Mouse (Mus musculus) liver, embryonic 14.5 days (tissue): Measurements from ENCODE around the gene Robo1. TPM values are rescaled to one million over a fixed set of nuclear protein-coding genes. Genes with fewer than 3 reads are reported as not detected.

Experiments used
- ATAC-seq: fragments of 200-750 bp; cut with Nextera tagmentation; 2 replicates; pipeline ENCODE4 v1.8.0; 2017; ENCODE audit warnings: moderate number of reproducible peaks, mild to moderate bottlenecking, moderate library complexity; ENCODE audit not compliant: insufficient read depth
- DNase-seq, 3 experiments: peaks; one replicate each; pipeline ENCODE4 v3.0.0-alpha.2; 2012 to 2013; ENCODE audit warnings: low read depth in 3 of 3, low spot score in 3 of 3
- H3K27ac ChIP-seq: fragments of 300-500 bp; sonication (generic); 2 replicates; pipeline ENCODE4 v1.5.1; 2014; ENCODE audit warnings: moderate library complexity, mild to moderate bottlenecking, control low read depth, inconsistent platforms
- H3K27me3 ChIP-seq: fragments of 300-500 bp; sonication (generic); 2 replicates; pipeline ENCODE4 v1.6.1; 2014; ENCODE audit warnings: mild to moderate bottlenecking, low read length, moderate library complexity; ENCODE audit not compliant: control insufficient read depth, insufficient read depth
- H3K36me3 ChIP-seq: fragments of 300-500 bp; sonication (generic); replicated peaks from 2 replicates; pipeline ENCODE4 v1.6.1; 2014; ENCODE audit warnings: low read depth; ENCODE audit not compliant: control insufficient read depth, insufficient read depth
- H3K4me1 ChIP-seq, 2 experiments: fragments of 200-500 bp in 1 of 2; fragments of 300-500 bp in 1 of 2; sonication (generic) in 1 of 2; replicated peaks; 2 replicates each; pipeline ENCODE4 v1.6.1; 2012 to 2014; ENCODE audit warnings: antibody characterized with exemption in 1 of 2, inconsistent platforms in 1 of 2, low read length in 1 of 2; ENCODE audit not compliant: control insufficient read depth in 2 of 2, insufficient read depth in 2 of 2
- H3K4me2 ChIP-seq: fragments of 300-500 bp; sonication (generic); 2 replicates; pipeline ENCODE4 v1.6.1; 2014; ENCODE audit warnings: low read depth, mild to moderate bottlenecking, control low read depth, moderate library complexity
- H3K4me3 ChIP-seq, 2 experiments: fragments of 200-500 bp in 1 of 2; fragments of 300-500 bp in 1 of 2; sonication (generic) in 1 of 2; 2 replicates each; pipeline ENCODE4 v1.5.1; 2012 to 2014; ENCODE audit warnings: low read depth in 2 of 2, low read length in 2 of 2, mild to moderate bottlenecking in 2 of 2, control low read depth in 1 of 2, inconsistent platforms in 1 of 2, moderate library complexity in 1 of 2; ENCODE audit not compliant: insufficient read depth in 1 of 2
- H3K9ac ChIP-seq: fragments of 300-500 bp; sonication (generic); replicated peaks from 2 replicates; pipeline ENCODE4 v1.6.1; 2014; ENCODE audit warnings: mild to moderate bottlenecking, control low read depth, moderate library complexity
- H3K9me3 ChIP-seq: fragments of 300-500 bp; sonication (generic); 2 replicates; pipeline ENCODE4 v1.6.1; 2016; ENCODE audit warnings: low read length, mixed read lengths; ENCODE audit not compliant: control insufficient read depth
- CTCF ChIP-seq: IDR thresholded peaks from 2 replicates; pipeline ENCODE4 v1.5.1; 2016; ENCODE audit warnings: antibody characterized with exemption, low read depth, control low read depth
- EP300 ChIP-seq: IDR thresholded peaks from 2 replicates; pipeline ENCODE4 v1.6.1; 2016; ENCODE audit warnings: antibody characterized with exemption, low read depth
- WGBS: fragments of 180-500 bp; shearing (Covaris S2); extraction: QIAGEN DNeasy Blood & Tissue Kit; methylation state at CpG from one replicate; pipeline ENCODE4 v1.1.7; 2014; ENCODE audit not compliant: insufficient replicate concordance; 5-methylcytosine and 5-hydroxymethylcytosine counted together
- polyA plus RNA-seq, 2 experiments: library from polyadenylated mRNA; depleted of rRNA in 1 of 2; stranded (reverse) in 1 of 2; unstranded in 1 of 2; fragments of >200 nt; fragmentation: Nextera tagmentation in 1 of 2; extraction: Ambion mirVana in 1 of 2; gene quantifications; 2 replicates each; pipeline versions ENCODE4 v1.2.1 to v1.2.3; 2012 to 2014

Gene Robo1
- polyA plus RNA-seq, 2 experiments, result 3.1 to 3.4 TPM

DNA sequence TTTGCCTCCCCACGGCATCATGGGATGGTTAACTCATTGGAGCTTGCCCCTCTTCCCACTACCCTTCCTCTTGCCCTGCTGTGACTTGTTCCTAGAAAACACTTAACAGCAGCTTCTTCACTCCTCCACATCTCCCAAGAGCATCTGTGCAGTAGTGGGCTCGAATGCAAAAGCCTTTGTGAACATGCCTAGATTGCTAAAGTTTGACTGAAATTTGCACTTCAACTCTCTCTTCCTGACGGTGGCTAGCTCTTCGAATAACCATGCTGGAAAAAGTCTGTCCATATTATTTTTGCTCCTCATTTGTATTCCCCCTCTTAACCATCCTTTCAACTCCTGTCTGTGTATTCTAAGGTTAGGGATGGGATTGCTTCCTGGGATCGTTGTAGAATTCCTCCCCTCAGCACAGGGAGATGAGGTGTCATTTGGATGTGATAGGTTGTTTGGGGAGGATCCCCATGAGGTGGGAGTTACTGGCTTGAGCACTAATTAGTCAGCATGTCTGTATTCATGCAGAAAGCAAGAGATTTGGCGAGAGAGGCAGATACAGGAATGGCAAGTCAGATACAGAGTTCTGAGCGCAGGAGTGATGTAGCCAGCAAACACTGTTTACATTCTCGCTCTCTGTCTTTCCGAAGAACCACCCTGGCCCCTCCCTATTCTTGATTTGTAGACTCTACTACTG is 409.2 kb downstream of the Robo1 start:
- ATAC-seq, result no peak
- no peak overlapping the region for H3K4me2 ChIP-seq
- H3K27ac ChIP-seq, result no peak overlapping the region
- H3K36me3 ChIP-seq, result no peaks in the 10 kb centered on the region
- no peaks in the 10 kb centered on the region for H3K27me3 ChIP-seq
- no peak for DNase-seq
- H3K9me3 ChIP-seq, result no peaks in the 10 kb centered on the region
- H3K9ac ChIP-seq, result no peak overlapping the region
- H3K4me1 ChIP-seq, result peaks cover 0 to 5% of the 10 kb centered on the region in 2 experiments; a peak in 1 of 4 replicates
- WGBS, result 56% methylated on average over 9 of the region's 9 CpGs
- H3K4me3 ChIP-seq, result no peak overlapping the region
- TF ChIP-seq EP300 (no peak), CTCF (no peak)

DNA sequence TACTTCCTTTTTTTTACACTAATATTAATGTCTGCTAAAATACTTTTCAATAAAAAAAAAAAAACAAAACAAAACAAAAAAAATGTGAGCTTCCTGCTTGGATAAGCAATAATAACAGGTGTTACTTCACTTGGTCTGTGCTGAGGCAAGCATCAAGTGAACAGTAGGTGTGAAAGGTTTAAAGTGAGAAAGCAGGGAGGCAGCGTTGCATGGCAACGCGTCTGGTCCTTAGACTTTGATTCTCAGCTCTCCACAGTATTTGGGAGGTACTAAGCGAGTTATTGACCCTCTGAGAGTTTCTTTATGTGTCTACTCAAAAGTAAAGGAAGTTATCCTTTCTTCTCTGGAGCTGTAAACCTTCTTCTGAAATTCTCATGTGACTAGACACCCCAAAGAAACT is 411.0 kb downstream of the Robo1 start:
- no peak overlapping the region for H3K9ac ChIP-seq
- no peak overlapping the region for H3K4me3 ChIP-seq
- no peak overlapping the region for H3K27ac ChIP-seq
- no peak overlapping the region for H3K4me2 ChIP-seq
- no peaks in the 10 kb centered on the region for H3K27me3 ChIP-seq
- H3K4me1 ChIP-seq, result peaks cover 0 to 8% of the 10 kb centered on the region in 2 experiments; a peak in 1 of 4 replicates
- 80% methylated on average over 4 of the region's 4 CpGs for WGBS
- ATAC-seq (no peak), DNase-seq (no peak)
- TF ChIP-seq CTCF (no peak), EP300 (no peak)
- no peaks in the 10 kb centered on the region for H3K9me3 ChIP-seq
- H3K36me3 ChIP-seq, result no peaks in the 10 kb centered on the region

DNA sequence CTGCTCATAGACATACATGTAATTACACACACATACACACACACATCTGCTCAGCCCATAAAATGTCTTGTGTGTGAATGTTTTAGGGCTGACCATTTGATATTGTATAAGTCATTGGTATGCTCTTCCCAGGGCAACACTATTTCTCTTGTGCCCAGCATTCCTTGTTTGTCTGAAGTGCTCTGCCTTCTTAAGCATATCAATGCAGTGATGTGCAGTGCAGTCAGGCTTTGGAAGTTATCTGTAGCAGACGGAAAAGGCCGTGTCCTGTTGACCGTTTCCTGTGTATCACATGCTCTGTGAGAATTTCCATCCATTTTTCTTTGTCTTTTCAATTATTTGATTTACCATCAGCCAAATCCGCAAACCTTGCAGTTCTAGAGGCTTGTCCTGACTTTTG is 412.9 kb downstream of the Robo1 start:
- Histone ChIP-seq H3K27ac (no peak overlapping the region), H3K9ac (no peak overlapping the region), H3K27me3 (no peaks in the 10 kb centered on the region), H3K4me3 (no peak overlapping the region), H3K9me3 (no peaks in the 10 kb centered on the region), H3K36me3 (no peaks in the 10 kb centered on the region), H3K4me2 (no peak overlapping the region), H3K4me1 (peaks cover 0 to 8% of the 10 kb centered on the region in 2 experiments; a peak in 1 of 4 replicates)
- 60% methylated on average over 4 of the region's 4 CpGs for WGBS
- DNase-seq, result no peak
- TF ChIP-seq CTCF, result no peak
- no peak for TF ChIP-seq EP300
- ATAC-seq, result peak; percentile 28; the same call in 1 of the 2 replicates

DNA sequence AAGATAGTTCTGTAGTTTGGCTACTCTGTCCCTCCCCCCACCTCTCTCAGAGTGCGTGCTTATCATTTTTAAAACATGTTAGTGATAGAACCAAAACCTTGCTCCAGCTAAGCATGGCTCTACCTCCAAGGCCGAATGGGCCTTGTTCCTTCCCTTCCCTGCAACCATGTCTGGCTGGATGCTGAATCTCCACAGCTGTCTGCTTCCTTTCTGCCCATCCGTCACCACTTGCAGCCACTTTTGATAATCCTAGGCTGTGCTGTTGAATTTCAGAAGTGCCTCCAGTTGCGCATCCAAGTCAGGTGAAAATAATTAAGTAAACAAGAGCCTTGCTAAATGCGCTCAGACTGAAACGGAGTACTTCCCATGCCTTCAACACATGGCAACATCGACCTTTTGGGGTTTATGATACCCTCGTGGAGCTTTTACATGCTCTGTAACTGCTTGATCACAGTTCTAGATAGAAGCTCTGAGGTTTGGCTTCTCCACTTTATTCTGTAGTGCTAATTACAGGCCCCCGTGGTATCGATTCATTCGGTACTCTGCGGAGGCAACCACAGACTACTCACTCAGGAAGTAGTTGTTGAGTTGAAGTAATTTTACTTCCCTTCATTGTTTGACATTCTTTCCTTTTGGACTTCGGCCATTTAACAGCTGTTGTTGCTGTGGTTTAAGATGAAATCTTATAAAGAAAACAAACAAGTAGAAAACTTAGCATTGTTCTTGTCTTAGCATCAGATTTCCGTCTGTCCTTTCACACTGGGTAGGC is 413.8 kb downstream of the Robo1 start:
- H3K27ac ChIP-seq, result no peak overlapping the region
- no peak for DNase-seq

DNA sequence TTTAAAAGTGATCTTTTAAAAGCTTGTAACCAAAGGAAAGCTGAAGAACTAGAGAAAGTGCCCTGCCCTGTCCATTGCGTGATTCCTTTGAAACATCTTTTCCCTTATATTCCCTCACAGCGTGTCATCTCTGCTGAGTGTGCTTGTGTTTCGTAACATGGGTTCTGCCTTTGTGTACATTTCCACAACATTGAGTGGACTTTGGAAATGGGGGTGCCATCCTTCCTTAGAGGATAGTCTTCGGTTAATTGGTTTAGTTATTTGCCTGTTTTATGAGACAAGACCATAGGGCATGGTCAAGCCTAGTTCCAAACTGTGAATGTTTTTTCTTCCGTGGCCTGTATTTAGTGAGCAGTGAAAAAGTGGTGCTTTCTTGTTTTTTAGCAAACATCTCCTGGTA is 426.1 kb downstream of the Robo1 start:
- Histone ChIP-seq H3K4me2 (peak overlapping the region; percentile 6; the same call in 1 of the 2 replicates), H3K27ac (no peak overlapping the region), H3K4me1 (peaks cover 0 to 2% of the 10 kb centered on the region in 2 experiments; a peak in 2 of 4 replicates), H3K36me3 (no peaks in the 10 kb centered on the region), H3K9me3 (no peaks in the 10 kb centered on the region), H3K9ac (no peak overlapping the region), H3K4me3 (no peak overlapping the region), H3K27me3 (no peaks in the 10 kb centered on the region)
- ATAC-seq (peak; percentile 28; the same call in 1 of the 2 replicates), DNase-seq (peak; percentile 5 to 26 (median 16))
- WGBS, result 59% methylated on average over 5 of the region's 5 CpGs
- TF ChIP-seq CTCF (no peak), EP300 (no peak)

More for the DNA sequence above, 413.8 kb downstream of the Robo1 start:
- Histone ChIP-seq H3K36me3 (no peaks in the 10 kb centered on the region), H3K4me2 (no peak overlapping the region), H3K4me3 (no peak overlapping the region), H3K27me3 (no peaks in the 10 kb centered on the region), H3K9me3 (no peaks in the 10 kb centered on the region), H3K9ac (no peak overlapping the region), H3K4me1 (peaks cover 0 to 8% of the 10 kb centered on the region in 2 experiments; a peak in 1 of 4 replicates)
- TF ChIP-seq EP300 (no peak), CTCF (no peak)
- 31% methylated on average over 14 of the region's 14 CpGs for whole genome bisulfite sequencing
- ATAC-seq, result no peak
